Mouse (Mus musculus): Measurements from ENCODE around the gene Rhbdd1.

The Rhbdd1 gene

GRCm38 (mm10) chr1:82364468-82364867 is 48.2 kb downstream of the Rhbdd1 start:
- no peak for DNase-seq (ENCODE audit: low read depth)

- peak; percentile 31 for DNase-seq (ENCODE audit: low read depth)
Observed at GRCm38 (mm10) chr1:82371636-82372428, 55.6 kb downstream of the Rhbdd1 start.

- DNase-seq (ENCODE audit: low read depth) = no peak
Observed at GRCm38 (mm10) chr1:82373924-82374323, 57.7 kb downstream of the Rhbdd1 start.

- DNase-seq (ENCODE audit: low read depth) = peak; percentile 7
Observed at GRCm38 (mm10) chr1:82374831-82375358, 58.6 kb downstream of the Rhbdd1 start.

GRCm38 (mm10) chr1:82375452-82375851 is 59.2 kb downstream of the Rhbdd1 start:
- DNase-seq (ENCODE audit: low read depth) = no peak

- no peak for DNase-seq (ENCODE audit: low read depth)
Observed at GRCm38 (mm10) chr1:82381946-82382345, 65.7 kb downstream of the Rhbdd1 start.

GRCm38 (mm10) chr1:82384106-82384505 is 67.9 kb downstream of the Rhbdd1 start:
- no peak for DNase-seq (ENCODE audit: low read depth)

- DNase-seq (ENCODE audit: low read depth) = no peak
Observed at GRCm38 (mm10) chr1:82385054-82385453, 68.8 kb downstream of the Rhbdd1 start.

GRCm38 (mm10) chr1:82385827-82386230 is 69.6 kb downstream of the Rhbdd1 start:
- no peak for DNase-seq (ENCODE audit: low read depth)

GRCm38 (mm10) chr1:82386814-82387771 is 70.8 kb downstream of the Rhbdd1 start:
- DNase-seq (ENCODE audit: low read depth) = no peak

- DNase-seq (ENCODE audit: low read depth) = no peak
Observed at GRCm38 (mm10) chr1:82389371-82389770, 73.1 kb downstream of the Rhbdd1 start.

- DNase-seq (ENCODE audit: low read depth) = no peak
Observed at GRCm38 (mm10) chr1:82395371-82395770, 79.1 kb downstream of the Rhbdd1 start.

- no peak for DNase-seq (ENCODE audit: low read depth)
Observed at GRCm38 (mm10) chr1:82407786-82408185, 91.5 kb downstream of the Rhbdd1 start.

GRCm38 (mm10) chr1:82409271-82409670 is 93.0 kb downstream of the Rhbdd1 start:
- DNase-seq (ENCODE audit: low read depth) = no peak

- DNase-seq (ENCODE audit: low read depth) = no peak
Observed at GRCm38 (mm10) chr1:82410548-82410947, 94.3 kb downstream of the Rhbdd1 start.

GRCm38 (mm10) chr1:82411521-82411920 is 95.3 kb downstream of the Rhbdd1 start:
- no peak for DNase-seq (ENCODE audit: low read depth)

GRCm38 (mm10) chr1:82412085-82412484 is 95.8 kb downstream of the Rhbdd1 start:
- no peak for DNase-seq (ENCODE audit: low read depth)

GRCm38 (mm10) chr1:82414434-82415045 is 98.3 kb downstream of the Rhbdd1 start:
- no peak for DNase-seq (ENCODE audit: low read depth)

GRCm38 (mm10) chr1:82415641-82416040 is 99.4 kb downstream of the Rhbdd1 start:
- DNase-seq (ENCODE audit: low read depth) = no peak

- no peak for DNase-seq (ENCODE audit: low read depth)
Observed at GRCm38 (mm10) chr1:82427729-82428128, 111.5 kb downstream of the Rhbdd1 start.

GRCm38 (mm10) chr1:82429061-82429460 is 112.8 kb downstream of the Rhbdd1 start:
- peak; percentile 95 for DNase-seq (ENCODE audit: low read depth)

Data from NIH3T3 (cell line).